Mouse (Mus musculus) mouse embryonic stem cell (cell line): ENCODE measurements around the gene Prkar1a.

Experiments used
- in situ Hi-C, 2 experiments: fragments of 300-500 bp; cut with MboI; formaldehyde crosslinking; loops; 1 replicate in 1 of 2; 3 replicates in 1 of 2; pipeline ENCODE4 v1.14.3; 2019 to 2020; ENCODE audit warnings: low sequenced_read_pairs in 2 of 2, low pct_unique_long_range_greater_than_20kb in 1 of 2, mixed read lengths in 1 of 2; ENCODE audit not compliant: unreplicated experiment in 1 of 2

The Prkar1a gene

DNA sequence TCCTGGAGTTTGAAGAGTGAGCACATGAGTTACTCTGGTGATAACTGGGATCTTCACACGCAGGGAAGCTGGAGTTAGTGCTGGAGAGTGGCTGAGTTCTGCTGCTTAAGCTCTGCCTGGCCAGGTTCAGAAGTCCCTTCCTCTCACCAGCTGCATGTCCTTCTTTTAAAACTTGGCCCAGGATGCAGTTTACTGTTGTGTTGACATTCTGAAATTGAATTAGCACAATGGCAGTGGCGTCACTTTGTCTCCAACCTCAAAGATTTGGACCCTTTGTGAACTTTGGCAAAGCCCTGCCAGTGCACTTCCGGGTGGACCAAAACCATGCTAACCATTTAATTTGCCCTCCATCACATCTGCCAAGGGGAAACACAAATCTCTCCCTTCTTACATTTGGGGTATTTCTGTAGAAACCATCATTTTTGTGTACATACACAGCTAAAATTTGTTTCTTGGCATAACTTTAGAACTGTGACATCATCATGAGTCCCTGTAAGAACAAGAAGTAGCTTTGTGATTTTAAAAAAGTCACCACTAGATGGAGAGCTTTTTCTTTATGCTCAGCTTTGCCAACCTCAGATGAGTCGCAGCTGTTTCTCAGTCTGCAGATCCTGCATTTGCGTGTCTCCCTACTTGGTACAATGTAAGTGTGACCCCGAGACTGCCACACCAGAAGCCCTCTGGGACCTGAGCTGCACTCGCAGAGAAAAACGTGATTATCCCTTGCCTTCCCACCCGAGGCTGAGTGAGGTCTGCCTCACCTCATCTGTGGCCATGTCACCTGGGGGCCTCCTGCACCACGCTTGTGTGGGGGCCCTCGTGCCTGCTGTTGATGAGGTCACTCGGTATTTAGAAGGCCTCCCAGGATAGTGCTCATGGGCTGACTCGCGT lies 21.1 kb downstream of the Prkar1a start:
- in situ Hi-C loops = loop anchor here in 1 of 2 experiments (10.0 kb wide), 1 partner anchor 185 kb away; no protein-coding TSS in a partner anchor

GRCm38 (mm10) chr11:109671136-109672020 lies 22.2 kb downstream of the Prkar1a start:
- in situ Hi-C loops = loop anchor here in 1 of 2 experiments (10.0 kb wide), 1 partner anchor 183 kb away; no protein-coding TSS in a partner anchor

GRCm38 (mm10) chr11:109672021-109672324 lies 22.8 kb downstream of the Prkar1a start:
- in situ Hi-C loops = loop anchor here in 1 of 2 experiments (10.0 kb wide), 1 partner anchor 183 kb away; no protein-coding TSS in a partner anchor

DNA sequence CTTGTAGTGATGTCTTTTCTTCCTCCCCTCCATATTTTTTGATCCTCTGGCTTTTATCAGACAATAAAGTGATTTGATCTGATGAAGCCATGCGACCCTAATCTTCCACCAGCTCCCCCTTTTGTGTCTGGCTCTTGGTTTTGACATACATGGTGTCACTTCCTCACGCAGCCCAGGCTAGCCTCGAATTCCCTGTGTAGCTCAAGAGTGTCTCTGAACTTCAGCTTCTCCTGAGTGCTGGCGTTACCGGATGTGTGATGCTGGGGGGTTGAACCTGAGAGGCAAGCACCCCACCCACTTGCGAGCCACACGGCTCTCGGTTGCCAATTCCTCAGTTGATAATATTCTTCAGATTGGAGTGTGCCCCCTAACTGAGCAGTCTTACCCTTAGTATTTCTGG lies 23.2 kb downstream of the Prkar1a start:
- in situ Hi-C loops = loop anchor here in 1 of 2 experiments (10.0 kb wide), 1 partner anchor 182 kb away; no protein-coding TSS in a partner anchor

DNA sequence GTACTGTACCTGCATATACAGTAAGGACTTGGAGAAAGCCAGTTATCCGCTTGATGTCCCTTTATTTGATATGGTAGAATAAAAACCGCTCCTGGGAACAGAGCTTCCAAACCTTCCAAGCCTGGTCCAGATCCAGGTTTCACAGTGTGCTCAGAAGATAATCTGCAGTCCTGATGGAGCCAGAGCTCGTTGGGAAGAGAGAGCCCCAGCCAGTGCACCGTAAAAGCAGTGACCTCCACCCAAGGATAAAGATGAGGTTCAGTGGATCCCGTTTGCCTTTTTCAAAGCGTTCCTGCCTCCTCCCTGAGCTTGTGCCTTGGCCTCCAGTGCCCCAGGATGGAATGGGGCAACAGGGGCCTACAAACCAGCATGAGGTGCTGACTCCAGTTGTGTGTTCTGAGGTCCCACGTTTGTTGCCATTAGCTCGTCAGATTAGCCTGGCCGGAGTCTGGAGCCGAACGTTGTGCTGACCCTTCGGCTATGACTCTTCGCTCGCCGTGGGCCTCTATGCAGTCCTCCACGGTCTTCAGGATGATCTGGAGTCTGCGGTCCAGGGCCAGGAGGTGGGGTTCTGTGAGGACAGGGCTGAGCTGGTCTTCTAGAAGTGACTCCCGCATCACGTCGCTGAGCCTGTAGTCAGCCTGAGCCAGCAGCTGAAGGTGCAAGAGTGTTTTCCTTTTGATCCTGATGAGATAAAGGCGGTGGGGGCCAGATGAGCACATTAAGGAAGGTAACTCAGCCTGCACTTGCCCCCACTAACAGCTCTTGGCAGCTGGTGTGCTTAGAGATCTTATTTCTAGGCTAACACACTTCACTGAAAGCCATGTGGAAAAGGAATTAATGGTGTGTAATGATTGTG lies 23.9 kb downstream of the Prkar1a start:
- in situ Hi-C loops = loop anchor here in 1 of 2 experiments (10.0 kb wide), 1 partner anchor 182 kb away; no protein-coding TSS in a partner anchor

GRCm38 (mm10) chr11:109673741-109674140 lies 24.5 kb downstream of the Prkar1a start:
- in situ Hi-C loops = loop anchor here in 1 of 2 experiments (10.0 kb wide), 1 partner anchor 181 kb away; no protein-coding TSS in a partner anchor

- in situ Hi-C loops = loop anchor here in 1 of 2 experiments (10.0 kb wide), 1 partner anchor 180 kb away; no protein-coding TSS in a partner anchor
Observed at GRCm38 (mm10) chr11:109674542-109674941, 25.3 kb downstream of the Prkar1a start.

DNA sequence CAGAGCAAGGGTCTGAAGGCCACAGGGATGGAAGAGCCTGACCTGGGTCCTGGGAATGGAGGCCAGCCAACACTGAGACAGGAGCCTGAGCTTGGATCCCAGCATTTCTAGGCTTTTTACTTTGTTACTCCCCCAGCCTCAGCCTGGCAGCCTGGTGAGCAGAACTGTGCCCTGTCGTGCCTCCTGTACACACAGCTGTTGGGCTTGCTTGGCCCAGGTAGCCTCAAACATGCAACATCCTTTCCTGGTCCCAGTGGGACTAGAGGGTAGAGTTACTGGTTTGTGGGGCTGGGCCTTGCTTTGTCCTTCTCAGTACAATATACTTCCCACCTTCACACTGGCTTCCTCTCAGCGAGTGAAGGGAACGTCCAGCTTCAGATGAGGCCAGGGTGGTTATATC lies 26.0 kb downstream of the Prkar1a start:
- in situ Hi-C loops = loop anchor here in 1 of 2 experiments (10.0 kb wide), 1 partner anchor 180 kb away; no protein-coding TSS in a partner anchor

DNA sequence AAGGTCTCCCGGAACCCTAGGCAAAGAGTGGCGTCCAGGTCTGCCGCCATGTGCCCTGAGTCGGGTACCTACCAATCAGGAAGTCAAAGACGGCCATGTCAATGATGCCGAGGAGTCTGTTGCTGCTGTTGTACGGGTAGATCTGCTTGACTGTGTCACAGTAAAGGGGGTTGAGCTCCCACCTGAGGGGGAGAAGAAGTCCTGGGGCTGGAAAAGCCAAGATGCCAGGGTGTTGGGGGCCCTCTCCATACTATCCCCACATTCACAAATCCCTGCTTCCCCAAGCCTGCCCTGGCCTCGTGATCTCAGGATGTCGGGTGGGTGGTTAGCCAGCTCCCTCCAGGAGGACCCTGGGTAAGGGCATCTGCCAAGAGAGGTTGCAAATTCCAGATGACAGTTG lies 26.6 kb downstream of the Prkar1a start:
- in situ Hi-C loops = loop anchor here in 1 of 2 experiments (10.0 kb wide), 1 partner anchor 179 kb away; no protein-coding TSS in a partner anchor

- in situ Hi-C loops = loop anchor here in 1 of 2 experiments (10.0 kb wide), 1 partner anchor 178 kb away; no protein-coding TSS in a partner anchor
Observed at GRCm38 (mm10) chr11:109676621-109677373, 27.6 kb downstream of the Prkar1a start.

- in situ Hi-C loops = loop anchor here in 1 of 2 experiments (10.0 kb wide), 1 partner anchor 177 kb away; no protein-coding TSS in a partner anchor
Observed at GRCm38 (mm10) chr11:109678291-109678690, 29.1 kb downstream of the Prkar1a start.

DNA sequence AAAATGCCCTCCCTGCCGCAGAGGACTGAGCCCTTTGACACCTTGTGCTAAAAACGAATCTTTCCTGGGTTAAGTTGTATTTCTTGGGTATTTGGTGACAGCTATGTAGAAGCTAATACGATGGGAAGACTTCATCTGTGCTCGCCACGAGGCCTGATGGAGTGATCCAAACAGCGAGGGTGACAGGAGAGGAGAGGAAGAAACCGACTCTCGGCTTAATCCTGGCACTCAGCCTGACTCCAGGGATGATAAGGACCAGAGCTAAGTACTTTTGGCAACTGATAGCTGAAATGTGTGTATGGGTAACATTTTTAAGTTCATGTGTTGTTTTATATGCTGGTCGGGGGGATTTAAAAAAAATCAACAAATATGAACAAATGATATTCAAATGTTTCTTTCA lies 31.7 kb downstream of the Prkar1a start:
- in situ Hi-C loops = no loop called here

GRCm38 (mm10) chr11:109681556-109681955 lies 32.4 kb downstream of the Prkar1a start:
- in situ Hi-C loops = no loop called here

DNA sequence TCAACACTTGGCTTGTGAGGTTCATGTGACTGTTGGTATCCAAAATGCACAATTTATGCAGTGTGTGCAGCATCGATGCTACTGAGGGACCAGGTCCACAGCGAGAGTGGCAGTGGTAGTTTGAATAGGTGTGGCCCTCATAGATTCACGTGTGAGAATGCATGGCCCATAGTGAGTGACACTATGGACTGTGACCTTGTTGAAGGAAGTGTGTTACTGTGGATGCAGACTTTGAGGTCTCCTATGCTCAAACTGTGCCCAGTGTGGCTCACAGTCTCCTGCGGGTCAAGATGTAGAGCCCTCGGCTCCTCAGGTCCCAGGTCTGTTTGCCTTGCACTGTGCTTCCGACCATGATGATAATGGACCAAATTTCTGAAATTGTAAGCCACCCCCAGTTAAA lies 33.0 kb downstream of the Prkar1a start:
- in situ Hi-C loops = no loop called here

DNA sequence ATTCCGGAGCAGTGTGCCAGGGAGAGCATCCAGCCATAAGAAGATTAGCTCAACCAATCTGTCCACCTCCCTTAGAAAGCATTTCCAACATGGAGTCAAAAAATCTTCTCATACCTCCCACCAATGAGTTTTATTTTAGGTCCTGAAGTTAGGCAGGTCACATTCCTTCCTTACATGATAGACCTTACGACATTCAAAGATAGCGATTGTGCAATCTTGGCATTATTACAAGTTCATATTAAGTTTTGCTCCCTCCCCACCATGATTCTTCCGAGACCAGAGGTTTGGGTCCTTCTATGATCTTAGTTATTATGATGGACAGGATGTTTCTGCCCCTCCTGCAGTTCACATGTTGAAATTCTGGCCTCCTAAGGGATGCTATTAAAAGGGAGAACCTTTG lies 40.3 kb downstream of the Prkar1a start:
- in situ Hi-C loops = no loop called here

DNA sequence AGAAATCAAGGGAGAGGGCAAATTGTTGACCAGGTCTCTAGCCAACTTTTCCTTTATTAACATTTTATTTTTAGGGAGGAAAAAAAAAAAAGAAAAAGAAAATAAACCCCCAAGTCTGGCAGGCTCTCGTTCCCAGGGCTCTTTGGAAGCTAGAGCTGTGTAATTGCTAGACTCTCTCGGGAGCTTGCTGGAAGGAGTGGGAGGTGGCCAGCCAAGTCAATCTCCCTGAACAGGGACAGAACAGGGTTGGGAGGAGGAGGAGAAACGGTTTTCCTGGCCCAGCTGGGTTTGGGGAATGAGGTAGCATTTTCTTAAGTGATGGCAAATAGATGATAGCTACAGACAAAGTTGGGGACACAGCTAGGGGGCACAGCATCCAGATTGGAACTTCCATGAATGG lies 43.5 kb downstream of the Prkar1a start:
- in situ Hi-C loops = no loop called here

GRCm38 (mm10) chr11:109696519-109696918 lies 47.3 kb downstream of the Prkar1a start:
- in situ Hi-C loops = no loop called here
